Mouse (Mus musculus) monocyte, adult 5-6 weeks (primary cell): ENCODE measurements around the gene Pxk. TPM values are rescaled to one million over a fixed set of nuclear protein-coding genes. Genes with fewer than 3 reads are reported as not detected.
"Not testable (repeated sequence)": the region's sequence is repeated elsewhere in the genome, so short reads cannot be mapped to it uniquely, and the experiment has no call there.

Source experiments
- ATAC-seq: fragments of 153-309, 156-312 bp; replicated peaks from 2 replicates; pipeline ENCODE4 v1.8.0; 2017; ENCODE audit warnings: mild to moderate bottlenecking; ENCODE audit not compliant: low TSS enrichment, insufficient number of reproducible peaks, severe bottlenecking, poor library complexity, low FRiP score
- total RNA-seq: library from RNA; stranded (forward); fragments of 200-1000, 200-491, 200-594 nt; gene quantifications from 3 replicates; pipeline ENCODE4 v1.2.3, GENCODE M21; 2017

Gene Pxk
- total RNA-seq, 1 experiment from 2014 or later = 39.6 TPM

DNA sequence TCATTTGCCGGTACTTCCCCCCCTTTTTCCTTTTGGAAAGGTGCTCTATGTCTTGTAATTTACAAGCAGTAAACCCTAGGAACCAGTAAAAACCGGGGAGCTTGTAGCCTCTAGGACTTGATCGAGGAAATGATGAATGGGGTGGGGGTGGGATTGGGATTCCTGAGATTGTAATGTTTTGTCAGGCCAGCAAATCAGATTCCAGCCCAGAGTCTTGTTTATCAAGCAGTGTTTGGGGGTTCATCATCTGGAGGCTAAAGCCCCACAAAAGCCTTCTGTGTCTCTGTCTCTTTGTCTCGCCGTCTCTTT, 630 bp downstream of the Pxk start:
- no peak for ATAC-seq

- peak; percentile 66 for ATAC-seq
Observed at GRCm38 (mm10) chr14:8099561-8100021, 1.6 kb downstream of the Pxk start.

DNA sequence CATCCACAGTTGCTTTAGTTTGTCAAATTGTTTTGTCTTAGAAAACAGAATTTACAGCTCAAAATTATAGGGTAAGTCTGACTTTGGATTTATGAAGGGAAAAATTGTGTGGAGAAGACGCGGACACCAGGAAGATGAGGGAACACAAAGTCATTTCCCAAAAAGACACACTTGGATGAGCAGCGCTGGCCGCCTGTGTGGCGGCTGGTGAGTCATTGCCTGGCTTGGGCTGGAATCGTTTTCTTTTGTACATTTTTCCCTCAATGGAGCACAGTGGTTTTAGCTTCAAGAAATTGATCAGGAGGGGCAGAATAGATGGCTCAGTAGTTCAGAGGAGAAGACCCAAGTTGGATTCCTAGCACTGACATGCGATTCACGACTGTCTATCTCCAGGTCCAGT, 3.9 kb downstream of the Pxk start:
- ATAC-seq = no peak

- no peak for ATAC-seq
Observed at GRCm38 (mm10) chr14:8102676-8103075, 4.7 kb downstream of the Pxk start.

DNA sequence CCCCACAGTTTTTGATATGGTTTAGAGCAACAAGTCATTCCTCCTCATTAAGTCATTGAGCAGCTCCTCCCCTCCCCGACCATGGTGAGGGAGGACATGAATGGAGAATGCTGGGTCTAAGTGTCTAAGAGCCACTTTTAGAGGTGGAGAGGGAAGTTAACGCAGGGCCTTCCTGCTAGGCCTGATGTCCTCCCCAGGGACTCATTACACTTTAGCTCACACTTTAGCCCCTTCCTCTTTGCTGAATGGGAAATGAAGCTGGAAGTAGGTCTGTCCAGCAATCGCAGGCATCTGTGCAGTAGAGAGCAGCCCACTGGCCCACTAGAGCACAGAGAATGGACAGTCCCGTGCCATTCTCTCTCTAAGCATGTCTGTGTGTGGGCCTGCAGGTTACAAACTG, 10.0 kb downstream of the Pxk start:
- ATAC-seq = no peak

DNA sequence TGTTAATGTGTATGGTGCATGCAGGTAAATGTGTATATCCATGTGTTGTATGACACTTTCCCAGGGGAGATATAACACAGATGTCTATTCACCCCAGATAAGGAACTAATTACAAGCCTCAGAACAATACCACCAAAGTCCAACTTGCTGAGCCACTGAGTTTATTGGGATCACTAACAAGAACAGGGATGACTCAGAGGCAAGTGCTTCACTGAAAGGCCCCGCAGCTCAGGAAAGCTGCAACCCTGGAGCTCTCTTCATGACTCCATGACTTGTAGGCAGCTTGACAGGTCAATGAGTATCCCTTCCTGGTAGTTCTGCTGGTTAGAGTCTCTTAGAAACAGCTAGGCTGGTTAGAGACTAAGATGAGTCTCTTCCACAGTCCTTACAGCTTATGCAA, 11.0 kb downstream of the Pxk start:
- no peak for ATAC-seq

DNA sequence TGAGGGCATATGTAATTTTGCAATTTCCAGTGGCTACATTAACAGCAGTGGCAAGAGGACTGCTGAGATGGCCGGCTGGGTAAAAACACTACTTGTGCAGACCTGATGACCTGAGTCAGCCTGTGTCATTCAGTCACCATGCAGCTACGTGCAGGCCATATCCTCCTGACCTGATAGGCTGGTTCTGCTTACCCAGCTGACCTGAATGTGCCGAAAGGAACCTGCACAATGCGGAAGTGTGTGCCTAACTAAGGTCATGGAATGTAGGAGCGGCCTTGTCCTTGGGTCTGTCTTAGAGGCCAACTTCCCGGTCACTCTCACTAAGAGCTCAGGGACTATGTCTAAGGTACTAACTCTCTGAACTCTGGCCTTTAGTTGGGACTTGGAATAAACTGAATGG, 13.5 kb downstream of the Pxk start:
- no peak for ATAC-seq

DNA sequence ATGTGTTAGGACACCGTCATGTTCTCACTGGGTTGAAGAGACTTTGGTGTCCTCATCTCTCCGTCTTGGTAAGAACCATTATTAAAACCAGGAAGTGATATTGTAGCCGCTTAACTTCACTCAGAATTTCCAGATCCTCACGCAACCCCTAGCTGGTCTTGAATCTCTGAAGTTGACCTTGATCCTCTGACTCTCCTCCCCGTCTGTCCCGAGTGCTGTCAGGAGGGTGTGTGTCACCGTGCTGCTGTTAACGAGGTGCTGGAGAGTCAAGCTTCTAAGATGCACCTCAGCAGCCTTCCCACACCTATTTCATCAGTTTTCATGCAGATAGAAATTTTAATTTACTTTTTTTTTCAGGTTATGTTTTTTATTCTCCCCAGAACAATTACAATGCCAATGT, 14.0 kb downstream of the Pxk start:
- ATAC-seq = no peak

DNA sequence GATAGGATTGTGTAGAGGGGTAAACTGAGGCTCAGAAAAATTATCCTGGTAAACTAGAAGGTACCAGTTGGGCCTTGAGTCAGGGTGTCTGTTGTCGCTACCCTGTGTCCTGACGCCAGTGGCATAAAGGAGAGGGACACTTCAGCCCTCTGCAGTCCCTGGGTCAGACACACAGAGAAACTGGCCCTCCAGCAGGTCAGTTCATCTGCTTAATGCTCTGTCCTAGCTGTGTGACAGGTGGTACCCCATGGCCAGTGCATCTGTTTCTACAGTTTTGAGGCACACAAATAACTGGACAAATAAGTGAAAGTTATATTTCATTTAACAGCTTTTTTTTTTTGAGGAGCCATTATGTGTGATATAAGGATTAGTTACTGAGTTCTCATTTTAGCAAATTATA, 15.6 kb downstream of the Pxk start:
- ATAC-seq = no peak

DNA sequence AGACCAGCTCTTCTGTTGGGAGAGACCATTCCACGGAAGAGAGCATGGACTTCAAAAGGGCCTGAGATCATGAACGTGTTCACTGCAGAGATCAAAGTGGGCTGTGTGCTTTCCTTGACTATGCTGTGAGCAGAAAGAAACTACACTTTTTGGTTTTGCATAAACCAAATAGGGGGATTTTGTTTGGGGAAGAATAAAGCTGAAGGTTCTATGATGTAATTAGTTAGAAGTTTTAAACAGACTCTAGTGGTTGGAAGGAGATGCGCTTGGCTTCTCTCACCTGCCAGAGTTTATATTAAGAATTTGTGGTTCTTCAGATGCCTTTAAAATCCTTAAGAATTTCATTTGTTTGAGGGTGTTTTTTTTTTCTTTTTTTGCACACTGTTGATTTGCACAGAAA, 16.3 kb downstream of the Pxk start:
- ATAC-seq = no peak

- ATAC-seq = no peak
Observed at GRCm38 (mm10) chr14:8114756-8115155, 16.7 kb downstream of the Pxk start.

GRCm38 (mm10) chr14:8115772-8116171, 17.8 kb downstream of the Pxk start:
- ATAC-seq = peak; percentile 50

GRCm38 (mm10) chr14:8117371-8117770, 19.4 kb downstream of the Pxk start:
- no peak for ATAC-seq

DNA sequence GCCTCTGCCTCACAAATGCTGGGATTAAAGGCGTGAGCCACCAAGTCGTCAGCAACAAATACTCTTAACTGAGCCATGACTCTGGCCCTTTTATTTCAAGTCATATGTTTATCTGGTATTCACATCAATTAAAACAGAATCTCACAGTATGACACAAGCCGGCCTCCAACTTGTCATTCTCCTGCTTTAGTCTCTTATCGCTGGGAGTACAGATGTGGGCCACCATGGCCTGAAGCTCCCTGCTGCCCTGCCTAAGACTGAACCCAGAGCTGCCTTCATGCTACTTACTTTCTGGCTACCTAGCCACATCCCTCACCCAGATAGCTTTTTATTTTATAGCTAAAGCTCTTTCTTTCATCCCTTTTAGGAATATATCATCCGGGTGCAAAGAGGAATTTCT, 21.4 kb downstream of the Pxk start:
- ATAC-seq = no peak

DNA sequence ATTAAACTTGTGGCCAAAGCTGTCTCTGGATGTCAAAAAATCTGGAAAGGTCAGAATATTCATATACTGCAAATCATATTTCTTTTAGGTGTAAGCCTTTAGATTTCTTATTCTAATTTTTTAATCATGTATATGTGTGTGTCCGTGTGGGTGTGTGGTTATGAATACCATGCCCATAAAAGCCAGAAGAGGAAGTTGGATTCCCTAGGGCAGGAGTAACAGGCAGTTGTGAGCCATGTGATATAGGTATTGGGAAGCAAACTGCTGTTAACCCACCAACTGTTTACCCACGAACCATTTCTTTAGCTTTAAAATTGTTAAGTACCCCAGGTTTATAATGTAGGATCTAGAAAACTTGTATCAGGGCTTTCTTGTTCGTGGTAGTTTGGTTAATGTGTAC, 21.9 kb downstream of the Pxk start:
- no peak for ATAC-seq

DNA sequence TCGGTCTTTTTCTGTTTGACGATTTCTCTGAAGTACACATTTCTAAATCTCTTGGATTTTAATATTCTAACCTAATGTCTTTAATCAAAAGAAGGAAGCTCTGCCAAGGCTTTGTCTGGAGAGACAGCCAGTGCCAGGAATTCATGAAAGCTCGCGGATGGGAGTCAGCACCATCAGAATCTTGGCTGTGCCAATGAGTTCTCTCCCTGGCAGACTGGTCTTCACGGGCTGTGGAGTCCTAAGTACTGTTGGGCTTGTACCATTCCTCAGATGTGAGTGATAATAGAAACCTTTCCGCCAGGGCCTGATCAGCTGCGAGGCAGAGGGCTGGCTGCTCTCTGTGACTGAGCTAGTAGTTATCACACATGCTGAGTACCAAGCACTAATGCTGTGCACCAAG, 25.1 kb downstream of the Pxk start:
- no peak for ATAC-seq

- not testable (repeated sequence) for ATAC-seq
Observed at GRCm38 (mm10) chr14:8123611-8124010, 25.6 kb downstream of the Pxk start.

GRCm38 (mm10) chr14:8124046-8124881, 26.3 kb downstream of the Pxk start:
- ATAC-seq = no peak

GRCm38 (mm10) chr14:8127971-8128370, 30.0 kb downstream of the Pxk start:
- ATAC-seq = no peak

- ATAC-seq = peak; percentile 89
Observed at GRCm38 (mm10) chr14:8132789-8133188, 34.8 kb downstream of the Pxk start.

DNA sequence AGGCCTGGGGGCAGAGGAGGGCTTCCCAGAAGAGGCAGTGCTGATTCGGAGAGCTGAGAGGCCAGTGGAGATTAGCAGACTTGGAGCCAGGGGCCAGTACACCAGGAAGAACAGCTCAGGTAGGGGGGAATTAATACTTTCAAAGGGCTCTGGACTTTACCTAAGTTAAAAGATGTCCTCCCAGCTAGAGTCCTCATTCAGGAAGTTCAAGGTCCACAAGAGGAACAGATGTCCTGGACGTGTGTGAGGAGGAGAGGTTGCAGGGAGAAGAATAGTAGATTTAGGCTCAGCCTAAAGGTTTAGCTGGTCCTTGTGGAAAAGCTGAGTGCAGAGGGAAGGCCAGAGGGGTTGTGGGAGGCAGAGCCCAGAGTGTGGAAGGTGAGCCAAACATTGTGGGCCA, 36.2 kb downstream of the Pxk start:
- ATAC-seq = no peak
